Mouse (Mus musculus): ENCODE results near the gene Tbc1d8.

- TF ChIP-seq CTCF (IDR thresholded peaks at IDR 0.05; ENCODE audit: extremely low read depth, insufficient read depth, insufficient read length, insufficient replicate concordance) (no peak), POLR2A (IDR thresholded peaks at IDR 0.05; ENCODE audit: low read depth, low read length) (no peak)
Measured at GRCm38 (mm10) chr1:39367045-39367444, 111.5 kb downstream of the Tbc1d8 start.
